Mouse (Mus musculus): Measurements from ENCODE around the gene Serpinb1a.
A peak's percentile ranks its signal among the peaks of the same experiment; 100 is the strongest.

Gene Serpinb1a

GRCm38 (mm10) chr13:32799131-32799530, 51.9 kb downstream of the Serpinb1a start:
- no peaks in the 10 kb centered on the region for H3K27me3 ChIP-seq (ENCODE audit: control insufficient read depth, insufficient read depth, low read length, poor library complexity, severe bottlenecking)
- DNase-seq (ENCODE audit: low read depth, low spot score) = peak; percentile 57
- no peaks in the 10 kb centered on the region for H3K36me3 ChIP-seq (ENCODE audit: control insufficient read depth, insufficient read depth, low read length, poor library complexity, severe bottlenecking)

GRCm38 (mm10) chr13:32797085-32797484, 53.9 kb downstream of the Serpinb1a start:
- no peaks in the 10 kb centered on the region for H3K36me3 ChIP-seq (ENCODE audit: control insufficient read depth, insufficient read depth, low read length, poor library complexity, severe bottlenecking)
- DNase-seq (ENCODE audit: low read depth, low spot score) = peak; percentile 12
- no peaks in the 10 kb centered on the region for H3K27me3 ChIP-seq (ENCODE audit: control insufficient read depth, insufficient read depth, low read length, poor library complexity, severe bottlenecking)

- no peaks in the 10 kb centered on the region for H3K27me3 ChIP-seq (ENCODE audit: control insufficient read depth, insufficient read depth, low read length, poor library complexity, severe bottlenecking)
- H3K36me3 ChIP-seq (ENCODE audit: control insufficient read depth, insufficient read depth, low read length, poor library complexity, severe bottlenecking) = no peaks in the 10 kb centered on the region
- no peak for DNase-seq (ENCODE audit: low read depth, low spot score)
Observed at GRCm38 (mm10) chr13:32795166-32795565, 55.8 kb downstream of the Serpinb1a start.

- DNase-seq (ENCODE audit: low read depth, low spot score) = no peak
- no peaks in the 10 kb centered on the region for H3K27me3 ChIP-seq (ENCODE audit: control insufficient read depth, insufficient read depth, low read length, poor library complexity, severe bottlenecking)
- no peaks in the 10 kb centered on the region for H3K36me3 ChIP-seq (ENCODE audit: control insufficient read depth, insufficient read depth, low read length, poor library complexity, severe bottlenecking)
Observed at GRCm38 (mm10) chr13:32794619-32795018, 56.4 kb downstream of the Serpinb1a start.
